11 mouse cellular contexts compared by ENCODE assay signal in the genomic region with DNA sequence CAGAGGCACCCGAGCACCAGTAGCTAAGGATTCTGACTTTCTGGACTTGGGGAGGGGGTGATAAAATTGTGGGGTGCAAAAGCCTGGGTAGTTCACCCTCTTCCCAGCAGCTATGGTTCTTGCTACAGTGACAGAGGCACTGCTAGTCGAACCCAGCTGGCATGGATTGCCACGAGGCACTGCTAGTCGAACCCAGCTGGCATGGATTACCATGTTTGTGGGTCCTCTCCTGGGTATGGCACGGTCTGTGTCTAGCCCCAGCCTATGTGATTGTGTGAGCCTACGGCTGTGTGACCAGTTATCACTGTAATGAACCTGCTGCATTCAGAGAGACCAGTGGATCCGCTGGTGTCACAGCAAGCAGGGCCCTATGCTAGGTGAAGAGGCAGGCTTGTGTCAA.
DNase-seq lines count a peak whose midpoint lies in the region; ATAC-seq lines count a peak whose summit lies in the region.
"Had no signal": no experiment of that assay in that cellular context is flagged by ENCODE, and none has a peak within 500 bp of the region (broad histone marks: within the 10 kb centered on the region; RNA-seq: fewer than 3 reads in every experiment).

No protein-coding gene starts in this region.

- WGBS in neural tube, embryonic 12.5 days: 75% methylated on average over 7 of the region's 7 CpGs
- 72% methylated on average over 7 of the region's 7 CpGs for WGBS in limb, embryonic 13.5 days

- H3K27me3 ChIP-seq in neural tube, embryonic 12.5 days (replicated peaks): no peaks in the 10 kb centered on the region
- H3K27me3 ChIP-seq in limb, embryonic 13.5 days: no peaks in the 10 kb centered on the region
- H3K27me3 ChIP-seq: Patski had no signal

- peaks cover 20% of the 10 kb centered on the region for H3K4me1 ChIP-seq in neural tube, embryonic 12.5 days
- peaks cover 17% of the 10 kb centered on the region for H3K4me1 ChIP-seq in limb, embryonic 13.5 days
- H3K4me1 ChIP-seq: heart, embryonic 13.5 days had no signal

- H3K9ac ChIP-seq in neural tube, embryonic 12.5 days: no peak overlapping the region
- no peak overlapping the region for H3K9ac ChIP-seq in limb, embryonic 13.5 days
- H3K9ac ChIP-seq: heart, embryonic 13.5 days had no signal

- 0 out of 2 replicates have a peak overlapping the region, but pooled peaks have one; percentile 24 for H3K4me2 ChIP-seq in neural tube, embryonic 12.5 days (replicated peaks)
- H3K4me2 ChIP-seq in limb, embryonic 13.5 days (replicated peaks): peak overlapping the region; percentile 39; the same call in 1 of the 2 replicates
- H3K4me2 ChIP-seq: heart, embryonic 13.5 days had no signal

- ATAC-seq in neural tube, embryonic 12.5 days (ENCODE audit: low FRiP score, low read depth): peak; percentile 13; the same call in 1 of the 2 replicates
- ATAC-seq in limb, embryonic 13.5 days (ENCODE audit: low FRiP score, low read depth): no peak
- ATAC-seq: intestine, postnatal 0 days; Patski had no signal

- H3K36me3 ChIP-seq in neural tube, embryonic 12.5 days: no peaks in the 10 kb centered on the region
- no peaks in the 10 kb centered on the region for H3K36me3 ChIP-seq in limb, embryonic 13.5 days
- H3K36me3 ChIP-seq: heart, embryonic 13.5 days had no signal

- DNase-seq in cerebellum, postnatal 25 days: peak; percentile 57 to 66
- DNase-seq in cerebellum, postnatal 4 days (ENCODE audit: low spot score in 2 of 2): no peak
- DNase-seq in neural tube, embryonic 10.5 days (ENCODE audit: extremely low spot score, low spot score): no peak
- DNase-seq in urinary bladder, postnatal 36 days (ENCODE audit: low spot score in 2 of 2): no peak
- DNase-seq in right cerebral cortex, postnatal 10 days (ENCODE audit: low spot score in 2 of 2): no peak
- no peak for DNase-seq in adipocyte (ENCODE audit: low spot score)

- no peaks in the 10 kb centered on the region for H3K9me3 ChIP-seq in neural tube, embryonic 12.5 days
- no peaks in the 10 kb centered on the region for H3K9me3 ChIP-seq in limb, embryonic 13.5 days
- H3K9me3 ChIP-seq: heart, embryonic 13.5 days had no signal

- no peak overlapping the region for H3K27ac ChIP-seq in neural tube, embryonic 12.5 days
- H3K27ac ChIP-seq in limb, embryonic 13.5 days: no peak overlapping the region
- H3K27ac ChIP-seq: heart, embryonic 13.5 days had no signal

- no peak overlapping the region for H3K4me3 ChIP-seq in neural tube, embryonic 12.5 days
- H3K4me3 ChIP-seq in limb, embryonic 13.5 days: peak overlapping the region; percentile 3; the same call in 1 of the 2 replicates
- H3K4me3 ChIP-seq: heart, embryonic 13.5 days had no signal

Comparison
In these comparisons a context has a peak if more than half of its experiments do, and no peak if none do; other contexts are left out.
1. DNase-seq: peak in cerebellum, postnatal 25 days (2 of 2); none in cerebellum, postnatal 4 days (0 of 2), neural tube, embryonic 10.5 days (single experiment), urinary bladder, postnatal 36 days (0 of 2), right cerebral cortex, postnatal 10 days (0 of 2) and adipocyte (single experiment).